Mouse (Mus musculus) liver, adult 2 months (tissue): Measurements from ENCODE around the gene Folr2. TPM values are rescaled to one million over a fixed set of nuclear protein-coding genes. Genes with fewer than 3 reads are reported as not detected.
A peak's percentile ranks its signal among the peaks of the same experiment; 100 is the strongest.

Experiments used
- DNase-seq: peaks from one replicate; pipeline ENCODE4 v3.0.0-alpha.2; 2011; ENCODE audit warnings: low read depth, low spot score; ENCODE audit errors: extremely low read depth
- H3K27ac ChIP-seq: fragments of 200-500 bp; replicated peaks from 2 replicates; pipeline ENCODE4 v1.5.1; 2012; ENCODE audit warnings: low read depth, mild to moderate bottlenecking, control low read depth, inconsistent platforms, low read length; ENCODE audit not compliant: insufficient read depth
- H3K27me3 ChIP-seq: fragments of 200-500 bp; 2 replicates; pipeline ENCODE4 v1.6.1; 2012; ENCODE audit warnings: mild to moderate bottlenecking, moderate library complexity, low read length, inconsistent platforms; ENCODE audit not compliant: control insufficient read depth, insufficient read depth
- H3K36me3 ChIP-seq: fragments of 200-500 bp; 2 replicates; pipeline ENCODE4 v1.6.1; 2012; ENCODE audit warnings: low read length, inconsistent platforms; ENCODE audit not compliant: control insufficient read depth, insufficient read depth
- H3K4me1 ChIP-seq: fragments of 200-500 bp; 2 replicates; pipeline ENCODE4 v1.6.1; 2011; ENCODE audit warnings: low read length; ENCODE audit not compliant: control insufficient read depth, insufficient read depth
- H3K4me3 ChIP-seq: fragments of 200-500 bp; 2 replicates; pipeline ENCODE4 v1.5.1; 2011; ENCODE audit warnings: low read depth, mild to moderate bottlenecking, control low read depth, low read length, moderate library complexity; ENCODE audit not compliant: insufficient read depth
- H3K79me2 ChIP-seq: fragments of 200-500 bp; 2 replicates; pipeline ENCODE4 v1.6.1; 2012; ENCODE audit warnings: inconsistent platforms, mild to moderate bottlenecking, low read length, moderate library complexity; ENCODE audit not compliant: control insufficient read depth, insufficient read depth
- H3K9ac ChIP-seq: fragments of 200-500 bp; 2 replicates; pipeline ENCODE4 v1.6.1; 2012; ENCODE audit warnings: low read depth, mild to moderate bottlenecking, control low read depth, inconsistent platforms, low read length
- CTCF ChIP-seq: fragments of 200-500 bp; IDR thresholded peaks from 2 replicates; pipeline ENCODE4 v1.5.1; 2011; ENCODE audit warnings: low read depth, low read length, control low read depth
- POLR2A ChIP-seq: fragments of 200-500 bp; IDR thresholded peaks from 2 replicates; pipeline ENCODE4 v1.6.1; 2011; ENCODE audit warnings: low read length, control low read depth; ENCODE audit not compliant: insufficient read depth; ENCODE audit errors: extremely low read depth
- WGBS: fragments of 180-500 bp; shearing (Covaris S2); methylation state at CpG from one replicate; pipeline ENCODE4 v1.1.7; 2018; 5-methylcytosine and 5-hydroxymethylcytosine counted together
- polyA plus RNA-seq: library from polyadenylated mRNA; depleted of rRNA; stranded (reverse); fragments of >200 nt; gene quantifications from 2 replicates; pipeline ENCODE4 v1.2.3, GENCODE M21; 2012
- total RNA-seq: library from RNA; depleted of rRNA; stranded (reverse); fragments of >200 nt; gene quantifications from 2 replicates; pipeline ENCODE4 v1.2.3, GENCODE M21; 2014

The Folr2 gene
- total and polyA plus RNA-seq, 2 experiments = 23.1 to 37.4 TPM

DNA sequence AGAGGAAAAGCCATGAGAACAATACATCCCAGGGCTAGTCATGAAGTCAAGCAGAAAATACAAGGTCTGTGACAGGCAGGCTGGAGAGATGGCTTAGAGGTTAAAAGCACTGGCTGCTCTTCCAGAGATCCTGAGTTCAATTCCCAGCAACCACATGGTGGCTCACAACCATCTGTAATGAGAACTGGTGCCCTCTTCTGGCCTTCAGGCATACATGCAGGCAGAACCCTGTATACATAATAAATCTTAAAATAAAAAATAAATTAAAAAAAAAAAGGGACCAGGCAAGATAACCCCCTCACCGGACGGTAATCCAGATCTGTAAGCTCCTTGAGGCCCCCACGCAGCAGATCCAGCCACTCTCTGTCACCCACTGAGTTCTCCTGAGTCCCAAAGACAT is 26.6 kb downstream of the Folr2 start:
- no peaks in the 10 kb centered on the region for H3K27me3 ChIP-seq
- H3K79me2 ChIP-seq = no peaks in the 10 kb centered on the region
- no peak overlapping the region for H3K27ac ChIP-seq
- H3K9ac ChIP-seq = no peak overlapping the region
- no peak for TF ChIP-seq POLR2A
- no peak for TF ChIP-seq CTCF
- peaks cover 54% of the 10 kb centered on the region for H3K36me3 ChIP-seq
- H3K4me3 ChIP-seq = no peak overlapping the region
- 98% methylated on average over 3 of the region's 3 CpGs for WGBS
- H3K4me1 ChIP-seq = no peaks in the 10 kb centered on the region
- DNase-seq = no peak

DNA sequence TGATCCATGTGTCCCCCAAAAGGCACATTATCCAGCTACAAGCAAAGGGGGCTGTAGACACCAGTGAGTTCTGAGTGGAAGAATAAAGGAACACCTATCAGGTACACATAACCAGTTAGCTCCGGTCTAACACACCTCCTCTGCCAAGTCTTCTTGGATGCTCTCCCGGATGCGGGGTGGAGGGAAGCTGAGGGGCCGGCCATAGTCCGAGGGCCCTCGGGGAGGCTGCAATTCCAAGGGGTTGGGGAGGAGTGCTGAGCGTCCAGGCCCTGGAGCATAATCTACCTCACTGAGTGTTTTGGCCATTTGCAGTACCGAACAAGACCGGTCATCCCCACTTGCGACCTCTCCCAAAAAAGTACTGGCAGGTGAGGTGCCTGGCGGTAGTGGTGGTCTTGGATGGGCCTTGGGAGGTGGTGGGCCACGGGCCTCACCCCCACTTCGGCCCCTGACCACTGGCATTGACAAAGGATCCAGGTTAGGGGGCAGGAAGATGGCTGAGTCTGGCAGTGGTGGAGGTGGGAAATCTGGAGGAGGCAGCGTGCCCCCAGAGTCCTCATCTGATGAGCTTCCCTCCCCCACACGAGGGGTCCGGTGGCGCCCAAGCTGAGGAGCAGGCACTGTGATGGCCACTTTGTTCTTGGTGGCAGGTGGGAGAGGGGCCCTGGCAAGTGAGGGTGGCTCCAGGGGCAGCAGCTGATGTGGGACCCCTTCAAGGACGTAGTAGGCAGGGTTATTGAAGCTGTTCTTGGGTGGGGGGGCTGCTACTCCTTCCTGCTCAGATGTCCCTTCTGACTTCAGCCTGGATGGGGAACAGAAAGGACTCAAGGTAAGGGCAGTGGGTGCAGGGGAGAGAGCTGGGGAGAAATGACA is 33.0 kb downstream of the Folr2 start:
- Histone ChIP-seq H3K36me3 (peaks cover 31% of the 10 kb centered on the region), H3K27me3 (0 out of 2 replicates have a peak, but pooled peaks cover 2% of the 10 kb centered on the region), H3K9ac (no peak overlapping the region), H3K79me2 (no peaks in the 10 kb centered on the region), H3K4me1 (peaks cover 6% of the 10 kb centered on the region; the same call in 1 of the 2 replicates), H3K4me3 (no peak overlapping the region), H3K27ac (no peak overlapping the region)
- DNase-seq = no peak
- 92% methylated on average over 18 of the region's 18 CpGs for WGBS
- TF ChIP-seq POLR2A = no peak
- TF ChIP-seq CTCF = no peak

DNA sequence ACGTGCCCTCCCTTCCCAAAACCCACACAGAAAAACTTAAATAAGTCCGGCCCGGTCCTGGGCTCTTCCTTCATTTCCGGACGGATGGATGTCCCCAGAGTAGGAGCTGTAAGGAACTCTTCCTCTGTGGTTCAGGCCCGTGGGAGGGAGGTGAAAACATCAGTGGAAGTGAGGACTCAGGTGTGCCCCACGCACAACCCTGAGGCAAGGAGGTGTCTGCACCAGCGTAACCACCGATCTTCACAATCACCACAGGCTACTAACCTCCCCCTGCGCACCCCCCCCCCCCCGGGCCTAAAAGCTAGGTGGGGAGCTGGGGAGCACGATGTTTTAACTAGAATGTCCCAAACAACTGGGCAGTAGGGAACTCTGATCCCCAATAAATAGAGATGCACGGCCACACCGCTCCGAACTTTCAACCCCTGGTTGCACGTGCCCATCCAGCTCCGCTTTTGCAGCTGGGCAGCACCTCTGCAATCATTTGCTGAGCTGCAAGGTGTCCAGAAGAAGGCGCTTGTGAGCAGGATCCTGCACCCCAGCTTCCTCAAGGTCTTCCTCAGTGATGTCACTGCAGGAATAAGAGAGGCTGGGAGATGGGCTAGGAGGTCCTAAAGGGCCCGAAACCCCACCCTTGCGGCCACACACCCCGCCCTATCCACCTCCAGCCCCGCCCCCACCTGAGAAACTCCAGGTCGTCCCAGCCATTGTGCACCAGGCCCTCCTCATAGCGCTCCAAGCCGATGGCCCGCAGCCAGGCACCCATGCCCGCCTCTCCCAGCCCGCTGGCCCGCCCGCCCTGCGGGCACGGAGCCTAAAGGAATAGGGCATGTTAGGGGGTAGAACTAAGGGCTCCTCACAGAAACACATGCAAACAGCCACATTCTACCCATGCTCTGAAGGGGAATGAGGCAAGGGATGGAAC is 33.9 kb downstream of the Folr2 start:
- TF ChIP-seq POLR2A (no peak), CTCF (peak; percentile 49)
- H3K36me3 ChIP-seq = peaks cover 23% of the 10 kb centered on the region
- peaks cover 6% of the 10 kb centered on the region; the same call in 1 of the 2 replicates for H3K4me1 ChIP-seq
- no peak overlapping the region for H3K27ac ChIP-seq
- no peak for DNase-seq
- no peak overlapping the region for H3K4me3 ChIP-seq
- no peak overlapping the region for H3K9ac ChIP-seq
- WGBS = 73% methylated on average over 32 of the region's 32 CpGs
- no peaks in the 10 kb centered on the region for H3K79me2 ChIP-seq
- H3K27me3 ChIP-seq = peaks cover 7% of the 10 kb centered on the region

DNA sequence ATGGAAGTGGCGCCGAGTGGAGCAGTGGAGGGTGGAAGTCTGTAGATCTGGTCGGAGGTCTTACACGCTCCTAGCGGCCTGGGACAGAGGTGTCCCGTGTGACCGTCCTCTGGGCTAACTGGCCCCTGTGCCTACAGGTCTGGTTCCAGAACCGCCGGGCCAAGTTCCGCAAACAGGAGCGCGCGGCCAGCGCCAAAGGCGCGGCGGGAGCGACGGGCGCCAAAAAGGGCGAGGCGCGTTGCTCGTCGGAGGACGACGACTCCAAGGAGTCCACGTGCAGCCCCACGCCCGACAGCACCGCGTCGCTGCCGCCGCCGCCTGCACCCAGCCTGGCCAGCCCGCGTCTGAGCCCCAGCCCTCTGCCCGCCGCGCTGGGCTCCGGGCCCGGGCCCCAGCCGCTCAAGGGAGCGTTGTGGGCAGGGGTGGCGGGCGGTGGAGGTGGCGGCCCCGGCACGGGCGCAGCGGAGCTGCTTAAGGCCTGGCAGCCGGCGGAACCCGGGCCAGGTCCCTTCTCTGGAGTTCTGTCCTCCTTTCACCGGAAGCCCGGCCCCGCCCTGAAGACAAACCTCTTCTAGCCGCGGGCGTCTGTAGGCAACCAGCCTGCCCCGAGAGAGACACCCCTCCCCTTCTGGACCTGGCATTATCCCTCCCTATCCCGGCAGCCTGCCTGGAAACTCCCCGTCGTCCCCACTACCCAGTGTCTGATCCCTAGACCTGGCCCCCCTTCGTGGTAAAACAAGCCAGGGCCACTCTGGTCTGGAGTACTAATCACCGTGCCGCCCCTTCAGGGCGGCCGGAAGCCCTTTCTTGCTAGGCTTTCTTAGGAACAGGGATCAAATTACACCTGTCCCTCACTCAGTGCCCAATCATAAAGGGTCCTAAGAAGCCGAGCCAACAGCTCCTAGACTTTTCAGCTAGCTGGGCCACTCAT is 35.2 kb downstream of the Folr2 start:
- DNase-seq = peak; percentile 37
- peaks cover 13% of the 10 kb centered on the region for H3K36me3 ChIP-seq
- peak overlapping the region; percentile 21; the same call in 1 of the 2 replicates for H3K4me3 ChIP-seq
- H3K4me1 ChIP-seq = peaks cover 6% of the 10 kb centered on the region; the same call in 1 of the 2 replicates
- H3K27me3 ChIP-seq = peaks cover 14% of the 10 kb centered on the region
- no peak for TF ChIP-seq CTCF
- no peak for TF ChIP-seq POLR2A
- peak overlapping the region; percentile 53 for H3K9ac ChIP-seq
- WGBS = 2% methylated on average over 67 of the region's 71 CpGs
- H3K79me2 ChIP-seq = no peaks in the 10 kb centered on the region
- no peak overlapping the region for H3K27ac ChIP-seq
